Mouse (Mus musculus) forebrain, embryonic 13.5 days (tissue): ENCODE measurements at regions not wholly inside any gene's neighbourhood (a gene's known extent, or its start where the extent isn't known, plus 50 kb on each side); places are given as distances from the start of the nearest gene placed in this dataset.
"Not testable (repeated sequence)": the region's sequence is repeated elsewhere in the genome, so short reads cannot be mapped to it uniquely, and the experiment has no call there.

Experiments
- ATAC-seq: fragments of 200-750 bp; cut with Nextera tagmentation; 2 replicates; pipeline ENCODE4 v1.8.0; 2017
- H3K27ac ChIP-seq: fragments of 300-500 bp; sonication (generic); 2 replicates; pipeline ENCODE4 v1.5.1; 2015; ENCODE audit warnings: inconsistent platforms, mild to moderate bottlenecking, moderate library complexity
- H3K27me3 ChIP-seq: fragments of 300-500 bp; sonication (generic); 2 replicates; pipeline ENCODE4 v1.6.1; 2015; ENCODE audit warnings: mild to moderate bottlenecking, inconsistent platforms
- H3K36me3 ChIP-seq: fragments of 300-500 bp; sonication (generic); 2 replicates; pipeline ENCODE4 v1.6.1; 2015; ENCODE audit warnings: mild to moderate bottlenecking, inconsistent platforms; ENCODE audit not compliant: poor library complexity, severe bottlenecking
- H3K4me1 ChIP-seq: fragments of 300-500 bp; sonication (generic); 2 replicates; pipeline ENCODE4 v1.6.1; 2015; ENCODE audit warnings: inconsistent platforms
- H3K4me2 ChIP-seq: fragments of 300-500 bp; sonication (generic); 2 replicates; pipeline ENCODE4 v1.6.1; 2015; ENCODE audit warnings: inconsistent platforms, mild to moderate bottlenecking, moderate library complexity
- H3K4me3 ChIP-seq: fragments of 300-500 bp; sonication (generic); 2 replicates; pipeline ENCODE4 v1.5.1; 2015; ENCODE audit warnings: mild to moderate bottlenecking, inconsistent platforms
- H3K9ac ChIP-seq: fragments of 300-500 bp; sonication (generic); 2 replicates; pipeline ENCODE4 v1.6.1; 2015; ENCODE audit warnings: mild to moderate bottlenecking, inconsistent platforms
- H3K9me3 ChIP-seq: fragments of 300-500 bp; sonication (generic); replicated peaks from 2 replicates; pipeline ENCODE4 v1.6.1; 2016; ENCODE audit warnings: inconsistent platforms
- WGBS: fragments of 180-500 bp; shearing (Covaris S2); methylation state at CpG from one replicate; pipeline ENCODE4 v1.1.7; 2015; 5-methylcytosine and 5-hydroxymethylcytosine counted together

DNA sequence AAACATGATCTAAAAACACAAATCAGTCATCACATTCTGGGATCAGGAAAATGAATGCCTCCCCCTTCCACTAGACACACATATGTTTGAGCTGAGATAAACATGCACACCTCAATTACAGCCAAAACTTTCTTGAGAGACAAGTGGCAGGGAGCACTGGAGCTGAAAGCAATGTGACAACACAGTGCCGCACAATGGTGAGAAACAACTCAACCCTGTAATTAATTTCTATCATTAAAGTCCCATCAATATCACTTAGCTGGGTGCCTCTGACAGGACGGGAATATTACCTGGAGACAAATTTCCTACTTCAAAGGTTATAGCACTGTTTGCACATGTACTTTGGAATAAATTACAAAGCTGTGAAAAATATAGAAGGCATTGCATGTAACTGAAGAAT is 381.2 kb upstream of the Amd2 start:
- Histone ChIP-seq H3K4me2 (no peak overlapping the region), H3K4me1 (no peaks in the 10 kb centered on the region), H3K27me3 (no peaks in the 10 kb centered on the region), H3K9ac (no peak overlapping the region), H3K9me3 (no peaks in the 10 kb centered on the region), H3K27ac (no peak overlapping the region), H3K36me3 (no peaks in the 10 kb centered on the region), H3K4me3 (no peak overlapping the region)
- 56% methylated on average over 2 of the region's 2 CpGs for WGBS
- ATAC-seq: peak; percentile 59; the same call in 1 of the 2 replicates

DNA sequence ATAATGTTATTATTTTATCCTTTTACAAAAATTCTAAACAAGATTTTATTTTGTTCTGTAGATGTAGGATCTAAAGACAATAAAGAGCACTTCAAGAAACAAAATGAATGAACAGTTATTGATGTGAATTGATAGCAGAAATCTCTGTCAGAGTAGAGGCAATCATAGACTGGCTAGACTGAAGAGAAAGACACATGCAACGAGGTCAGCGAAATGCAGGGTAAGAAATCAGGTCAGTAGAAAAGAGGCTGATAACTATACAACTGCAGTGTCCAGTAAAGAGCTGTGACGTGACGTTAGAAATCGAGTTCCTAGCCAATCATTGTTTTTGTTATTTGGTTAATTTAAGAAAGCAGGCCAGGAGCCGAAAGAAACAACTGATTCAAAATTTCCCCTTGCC is 343.0 kb upstream of the Amd2 start:
- ATAC-seq: no peak
- WGBS: 87% methylated on average over 6 of the region's 6 CpGs
- H3K9ac ChIP-seq: no peak overlapping the region
- H3K4me1 ChIP-seq: no peaks in the 10 kb centered on the region
- H3K4me3 ChIP-seq: no peak overlapping the region
- no peaks in the 10 kb centered on the region for H3K36me3 ChIP-seq
- no peak overlapping the region for H3K27ac ChIP-seq
- H3K27me3 ChIP-seq: no peaks in the 10 kb centered on the region
- H3K4me2 ChIP-seq: no peak overlapping the region
- no peaks in the 10 kb centered on the region for H3K9me3 ChIP-seq

DNA sequence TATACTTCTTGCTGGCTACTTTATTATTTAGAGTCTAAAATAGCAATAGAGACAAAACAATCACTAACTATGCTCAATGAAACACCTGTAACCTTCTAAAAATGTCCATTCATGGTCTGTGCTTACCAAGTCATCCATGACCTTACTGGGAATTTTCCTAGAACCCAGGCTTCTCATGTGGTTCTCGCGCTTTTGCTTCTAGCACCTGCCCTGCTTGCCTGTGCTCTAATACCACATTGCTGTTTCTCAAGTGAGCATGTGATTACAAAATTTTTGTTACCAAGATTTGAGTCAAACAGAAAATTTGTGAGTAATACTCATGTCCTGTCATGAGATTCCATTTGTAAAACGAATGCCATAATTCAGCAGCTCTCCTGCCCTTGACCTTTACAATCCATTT is 324.8 kb upstream of the Amd2 start:
- WGBS: 87% methylated on average over 3 of the region's 3 CpGs
- Histone ChIP-seq H3K4me2 (no peak overlapping the region), H3K4me1 (no peaks in the 10 kb centered on the region), H3K27ac (no peak overlapping the region), H3K4me3 (no peak overlapping the region), H3K36me3 (no peaks in the 10 kb centered on the region), H3K27me3 (no peaks in the 10 kb centered on the region), H3K9ac (no peak overlapping the region), H3K9me3 (no peaks in the 10 kb centered on the region)
- no peak for ATAC-seq

DNA sequence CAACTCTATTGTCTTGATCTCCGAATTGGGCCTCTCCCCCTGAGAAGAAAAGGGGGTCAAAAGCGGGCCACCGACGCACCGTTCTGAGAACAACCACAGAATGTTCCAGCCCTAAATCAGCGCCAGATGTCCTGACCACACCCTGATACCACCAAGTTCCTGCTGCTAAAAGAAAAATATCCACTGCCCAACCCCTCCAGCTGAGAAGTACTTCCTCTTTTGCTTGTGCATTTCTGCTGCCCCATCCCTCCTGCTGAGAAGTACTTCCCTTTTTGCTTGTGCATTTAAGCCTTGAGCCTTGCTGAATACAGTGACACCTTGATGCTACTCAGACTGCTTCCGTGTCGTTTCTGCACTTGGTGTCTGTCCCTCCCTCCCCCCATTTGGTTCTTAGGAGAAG is 287.2 kb upstream of the Amd2 start:
- H3K4me2 ChIP-seq, H3K4me3 ChIP-seq, ATAC-seq, H3K27me3 ChIP-seq, H3K9ac ChIP-seq, H3K36me3 ChIP-seq, H3K27ac ChIP-seq, H3K9me3 ChIP-seq, H3K4me1 ChIP-seq: not testable (repeated sequence)
- 86% methylated on average over 8 of the region's 8 CpGs for WGBS

DNA sequence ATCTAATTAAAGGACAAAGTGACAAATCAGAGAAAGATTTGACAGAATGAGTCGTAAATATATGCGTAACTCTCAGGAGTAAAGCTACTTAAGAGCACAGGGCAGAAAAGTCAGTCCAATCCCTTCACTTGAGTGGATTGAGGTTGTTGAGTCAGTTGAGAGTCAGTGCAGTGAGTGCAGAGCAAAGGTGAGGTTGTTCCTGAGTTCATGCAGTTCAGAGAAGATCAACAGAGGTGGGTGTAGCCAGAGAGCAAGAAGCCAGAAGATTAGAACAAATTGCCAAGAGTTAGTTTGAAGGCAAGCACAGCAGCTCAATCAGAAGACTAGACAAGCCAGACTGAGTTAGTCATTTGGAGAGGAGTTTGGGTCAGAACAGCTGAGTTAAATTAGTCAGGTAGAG is 237.4 kb upstream of the Amd2 start:
- no peak overlapping the region for H3K4me3 ChIP-seq
- no peaks in the 10 kb centered on the region for H3K4me1 ChIP-seq
- no peak overlapping the region for H3K27ac ChIP-seq
- H3K9me3 ChIP-seq: no peaks in the 10 kb centered on the region
- no peaks in the 10 kb centered on the region for H3K36me3 ChIP-seq
- ATAC-seq: no peak
- 89% methylated on average over 2 of the region's 2 CpGs for WGBS
- H3K4me2 ChIP-seq: no peak overlapping the region
- no peaks in the 10 kb centered on the region for H3K27me3 ChIP-seq
- no peak overlapping the region for H3K9ac ChIP-seq

DNA sequence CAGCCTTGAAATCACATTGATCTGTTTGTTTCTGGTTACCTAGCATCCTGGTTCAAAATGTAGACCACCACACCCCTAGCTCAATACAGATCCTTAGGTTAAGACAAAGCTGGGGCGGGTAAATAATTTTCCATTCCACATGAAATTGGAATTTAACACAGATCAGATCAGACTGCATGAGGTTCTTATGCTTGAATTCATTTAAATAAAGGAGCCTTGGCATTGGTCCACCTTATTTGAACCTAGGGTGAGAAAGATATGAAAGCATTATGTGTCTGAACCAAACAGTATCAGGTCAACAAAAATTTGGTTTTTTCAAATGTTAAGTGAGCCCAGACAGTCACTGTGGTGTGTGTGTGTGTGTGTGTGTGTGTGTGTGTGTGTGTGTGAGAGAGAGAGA is 234.3 kb upstream of the Amd2 start:
- no peak overlapping the region for H3K4me2 ChIP-seq
- no peak overlapping the region for H3K27ac ChIP-seq
- H3K4me1 ChIP-seq: no peaks in the 10 kb centered on the region
- H3K27me3 ChIP-seq: no peaks in the 10 kb centered on the region
- ATAC-seq: no peak
- H3K36me3 ChIP-seq: no peaks in the 10 kb centered on the region
- 73% methylated on average over 1 of the region's 1 CpGs for WGBS
- H3K9me3 ChIP-seq: no peaks in the 10 kb centered on the region
- no peak overlapping the region for H3K9ac ChIP-seq
- no peak overlapping the region for H3K4me3 ChIP-seq

DNA sequence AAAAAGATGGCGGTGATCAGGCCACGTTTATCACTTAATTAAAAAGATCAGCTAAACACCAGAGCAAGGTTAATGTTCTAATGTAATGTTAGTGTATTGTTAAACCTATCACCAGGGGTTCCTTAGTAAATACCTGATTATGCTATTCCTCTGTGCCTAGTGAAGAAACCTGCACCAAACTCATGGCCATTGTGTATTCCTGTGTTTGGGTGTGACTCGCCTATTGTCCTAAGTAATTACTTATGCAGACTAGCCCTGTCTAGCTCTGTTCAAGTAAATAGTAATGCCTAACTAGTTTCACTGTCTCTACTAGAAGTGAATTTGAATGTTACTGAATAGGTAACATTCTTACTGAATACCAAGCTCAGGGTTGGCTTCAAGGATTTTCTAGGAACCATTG is 231.6 kb upstream of the Amd2 start:
- WGBS: 89% methylated on average over 3 of the region's 3 CpGs
- Histone ChIP-seq H3K4me3 (no peak overlapping the region), H3K4me2 (no peak overlapping the region), H3K27ac (no peak overlapping the region), H3K36me3 (no peaks in the 10 kb centered on the region), H3K9ac (no peak overlapping the region), H3K4me1 (no peaks in the 10 kb centered on the region), H3K9me3 (no peaks in the 10 kb centered on the region), H3K27me3 (no peaks in the 10 kb centered on the region)
- no peak for ATAC-seq

DNA sequence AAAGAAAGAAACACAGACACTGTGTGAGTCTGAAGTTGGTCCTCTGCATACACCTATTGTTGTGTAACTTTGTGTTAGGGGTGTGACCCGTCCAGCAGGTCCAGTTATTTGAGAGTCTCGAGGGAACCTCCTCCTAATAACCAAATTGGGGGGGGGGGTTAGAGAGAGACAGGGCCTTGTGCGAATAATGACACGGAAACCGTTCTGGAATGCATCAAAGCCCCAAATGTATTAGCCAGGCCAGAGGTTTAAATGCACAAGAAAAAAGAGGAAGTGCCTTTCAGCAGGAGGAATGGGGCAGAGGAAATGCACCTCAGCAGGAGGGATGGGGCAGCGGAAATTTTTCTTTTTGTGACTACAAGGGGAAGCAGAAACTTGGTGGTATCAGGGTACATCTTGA is 228.9 kb upstream of the Amd2 start:
- Histone ChIP-seq H3K9me3 (no peaks in the 10 kb centered on the region), H3K4me1 (no peaks in the 10 kb centered on the region), H3K9ac (no peak overlapping the region), H3K27ac (no peak overlapping the region), H3K27me3 (no peaks in the 10 kb centered on the region), H3K4me3 (no peak overlapping the region), H3K4me2 (no peak overlapping the region), H3K36me3 (no peaks in the 10 kb centered on the region)
- no peak for ATAC-seq
- WGBS: 80% methylated on average over 6 of the region's 6 CpGs
